Mouse (Mus musculus) E14TG2a.4 (cell line): ENCODE measurements at regions not wholly inside any gene's neighbourhood (a gene's known extent, or its start where the extent isn't known, plus 50 kb on each side); places are given as distances from the start of the nearest gene placed in this dataset.

Experiments
- H3K27me3 ChIP-seq: 2 replicates; pipeline ENCODE4 v1.6.1; 2014; ENCODE audit warnings: low read length, control low read depth; ENCODE audit not compliant: insufficient read depth
- H3K36me3 ChIP-seq: 2 replicates; pipeline ENCODE4 v1.6.1; 2014; ENCODE audit warnings: low read length, control low read depth; ENCODE audit not compliant: insufficient read depth
- H3K4me1 ChIP-seq: replicated peaks from 2 replicates; pipeline ENCODE4 v1.6.1; 2014; ENCODE audit warnings: low read depth, low read length, control low read depth
- H3K4me3 ChIP-seq: replicated peaks from 2 replicates; pipeline ENCODE4 v1.5.1; 2014; ENCODE audit warnings: mild to moderate bottlenecking, low read length
- H3K9me3 ChIP-seq: 2 replicates; pipeline ENCODE4 v1.6.1; 2014; ENCODE audit warnings: low read length, control low read depth
- CTCF ChIP-seq: conservative IDR thresholded peaks from 2 replicates; pipeline ENCODE4 v1.5.1; 2014; ENCODE audit warnings: low read length
- NANOG ChIP-seq: IDR thresholded peaks from 2 replicates; pipeline ENCODE4 v1.6.1; 2014; ENCODE audit warnings: borderline replicate concordance, low read length, mixed read lengths
- POU5F1 ChIP-seq: IDR thresholded peaks from 2 replicates; pipeline ENCODE4 v1.6.1; 2014; ENCODE audit warnings: low read length, borderline replicate concordance

DNA sequence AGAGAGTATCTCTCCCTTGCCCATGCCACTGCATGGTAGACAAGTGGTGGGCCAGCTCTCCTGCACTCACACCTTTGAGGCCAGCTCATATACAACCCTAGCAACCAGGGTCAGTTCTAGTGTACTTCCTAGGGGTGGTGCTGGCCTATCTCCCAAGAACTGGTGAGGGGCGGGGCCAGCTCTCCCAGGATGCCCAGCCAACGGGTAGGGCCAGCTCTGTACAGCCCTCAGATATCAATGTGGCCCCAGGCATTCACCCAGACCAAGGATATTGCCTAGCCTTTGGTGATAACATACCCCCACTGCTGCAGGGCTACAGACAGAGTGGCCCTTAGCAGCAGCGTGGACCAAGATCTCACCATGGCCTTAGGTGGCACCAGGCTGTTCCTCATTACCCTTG, 55.1 kb upstream of the Exoc4 start:
- H3K4me3 ChIP-seq: no peak overlapping the region
- 0 out of 2 replicates have a peak, but pooled peaks cover 3% of the 10 kb centered on the region for H3K27me3 ChIP-seq
- peaks cover 4% of the 10 kb centered on the region for H3K9me3 ChIP-seq
- no peaks in the 10 kb centered on the region for H3K36me3 ChIP-seq
- TF ChIP-seq NANOG: no peak
- no peak for TF ChIP-seq POU5F1
- TF ChIP-seq CTCF: no peak
- no peaks in the 10 kb centered on the region for H3K4me1 ChIP-seq
